Mouse (Mus musculus) limb, embryonic 11.5 days (tissue): Measurements from ENCODE around the gene Timm29. TPM values are rescaled to one million over a fixed set of nuclear protein-coding genes. Genes with fewer than 3 reads are reported as not detected.

Experiments used
- ATAC-seq: fragments of 200-750 bp; cut with Nextera tagmentation; 2 replicates; pipeline ENCODE4 v1.8.0; 2017; ENCODE audit warnings: low read depth; ENCODE audit not compliant: insufficient number of reproducible peaks, low FRiP score, low TSS enrichment
- DNase-seq: peaks from one replicate; pipeline ENCODE4 v3.0.0-alpha.2; 2015; ENCODE audit warnings: low spot score
- H3K27ac ChIP-seq: fragments of 300-500 bp; sonication (generic); replicated peaks from 2 replicates; pipeline ENCODE4 v1.5.1; 2014; ENCODE audit warnings: low read depth, mild to moderate bottlenecking, low read length
- H3K27me3 ChIP-seq: fragments of 300-500 bp; sonication (generic); 2 replicates; pipeline ENCODE4 v1.6.1; 2014; ENCODE audit warnings: mild to moderate bottlenecking, low read length, mixed read lengths; ENCODE audit not compliant: control insufficient read depth, insufficient read depth
- H3K36me3 ChIP-seq: fragments of 300-500 bp; sonication (generic); 2 replicates; pipeline ENCODE4 v1.6.1; 2014; ENCODE audit warnings: mild to moderate bottlenecking, low read length, moderate library complexity, mixed read lengths; ENCODE audit not compliant: control insufficient read depth, insufficient read depth
- H3K4me1 ChIP-seq: fragments of 300-500 bp; sonication (generic); 2 replicates; pipeline ENCODE4 v1.6.1; 2014; ENCODE audit warnings: low read length, mixed read lengths; ENCODE audit not compliant: control insufficient read depth, insufficient read depth
- H3K4me2 ChIP-seq: fragments of 300-500 bp; sonication (generic); 2 replicates; pipeline ENCODE4 v1.6.1; 2014; ENCODE audit warnings: low read depth, mild to moderate bottlenecking, moderate library complexity; ENCODE audit not compliant: severe bottlenecking
- H3K4me3 ChIP-seq: fragments of 300-500 bp; sonication (generic); 2 replicates; pipeline ENCODE4 v1.5.1; 2014; ENCODE audit warnings: low read depth, low read length
- H3K9ac ChIP-seq: fragments of 300-500 bp; sonication (generic); 2 replicates; pipeline ENCODE4 v1.6.1; 2014; ENCODE audit warnings: mild to moderate bottlenecking, low read length
- H3K9me3 ChIP-seq: fragments of 300-500 bp; sonication (generic); 2 replicates; pipeline ENCODE4 v1.6.1; 2016; ENCODE audit warnings: low read length; ENCODE audit not compliant: control insufficient read depth
- WGBS: fragments of 180-500 bp; shearing (Covaris S2); extraction: QIAGEN DNeasy Blood & Tissue Kit; methylation state at CpG from one replicate; pipeline ENCODE4 v1.1.7; 2014; 5-methylcytosine and 5-hydroxymethylcytosine counted together
- polyA plus RNA-seq: library from polyadenylated mRNA; unstranded; fragments of >200 nt; fragmentation: Nextera tagmentation; extraction: Ambion mirVana; gene quantifications from 2 replicates; pipeline ENCODE4 v1.2.1, GENCODE M21; 2014

Gene Timm29
- polyA plus RNA-seq, 1 experiment from 2014 or later = 44.9 TPM

GRCm38 (mm10) chr9:21616232-21616781 is 23.8 kb downstream of the Timm29 start:
- Histone ChIP-seq H3K4me3 (peak overlapping the region; percentile 74), H3K27me3 (no peaks in the 10 kb centered on the region), H3K9ac (peak overlapping the region; percentile 96), H3K36me3 (no peaks in the 10 kb centered on the region), H3K27ac (peak overlapping the region; percentile 97), H3K4me2 (peak overlapping the region; percentile 39), H3K4me1 (no peaks in the 10 kb centered on the region), H3K9me3 (no peaks in the 10 kb centered on the region)
- ATAC-seq (peak; percentile 75), DNase-seq (peak; percentile 93)
- under 1% methylated on average over 57 of the region's 57 CpGs for WGBS

GRCm38 (mm10) chr9:21617066-21617465 is 24.5 kb downstream of the Timm29 start:
- Histone ChIP-seq H3K27ac (no peak overlapping the region; the same call in 1 of the 2 replicates), H3K9ac (peak overlapping the region; percentile 96), H3K4me1 (no peaks in the 10 kb centered on the region), H3K4me3 (peak overlapping the region; percentile 74), H3K4me2 (peak overlapping the region; percentile 39), H3K27me3 (no peaks in the 10 kb centered on the region), H3K9me3 (no peaks in the 10 kb centered on the region), H3K36me3 (no peaks in the 10 kb centered on the region)
- DNase-seq (peak; percentile 55), ATAC-seq (no peak)
- 12% methylated on average over 10 of the region's 10 CpGs for WGBS

- Histone ChIP-seq H3K27me3 (no peaks in the 10 kb centered on the region), H3K9ac (no peak overlapping the region), H3K4me1 (no peaks in the 10 kb centered on the region), H3K4me3 (no peak overlapping the region), H3K27ac (no peak overlapping the region), H3K36me3 (no peaks in the 10 kb centered on the region; the same call in 1 of the 2 replicates), H3K4me2 (no peak overlapping the region), H3K9me3 (no peaks in the 10 kb centered on the region)
- no peak for ATAC-seq
- no peak for DNase-seq
- WGBS = 89% methylated on average over 4 of the region's 4 CpGs
Observed at GRCm38 (mm10) chr9:21620229-21620628, 27.7 kb downstream of the Timm29 start.

- Histone ChIP-seq H3K4me1 (no peaks in the 10 kb centered on the region), H3K4me2 (no peak overlapping the region), H3K27ac (no peak overlapping the region), H3K9ac (no peak overlapping the region), H3K27me3 (no peaks in the 10 kb centered on the region), H3K36me3 (no peaks in the 10 kb centered on the region; the same call in 1 of the 2 replicates), H3K4me3 (no peak overlapping the region), H3K9me3 (no peaks in the 10 kb centered on the region)
- WGBS = 98% methylated on average over 1 of the region's 1 CpGs
- DNase-seq (no peak), ATAC-seq (no peak)
Observed at GRCm38 (mm10) chr9:21622676-21623075, 30.2 kb downstream of the Timm29 start.

GRCm38 (mm10) chr9:21625342-21626339 is 33.1 kb downstream of the Timm29 start:
- DNase-seq (no peak), ATAC-seq (no peak)
- H3K4me1 ChIP-seq = no peaks in the 10 kb centered on the region
- WGBS = 92% methylated on average over 9 of the region's 10 CpGs
- H3K4me3 ChIP-seq = no peak overlapping the region
- no peaks in the 10 kb centered on the region for H3K27me3 ChIP-seq
- no peaks in the 10 kb centered on the region; the same call in 1 of the 2 replicates for H3K36me3 ChIP-seq
- H3K4me2 ChIP-seq = no peak overlapping the region
- no peak overlapping the region for H3K9ac ChIP-seq
- no peak overlapping the region for H3K27ac ChIP-seq
- H3K9me3 ChIP-seq = no peaks in the 10 kb centered on the region

GRCm38 (mm10) chr9:21626571-21626970 is 34.0 kb downstream of the Timm29 start:
- Histone ChIP-seq H3K9ac (no peak overlapping the region), H3K4me2 (no peak overlapping the region), H3K9me3 (no peaks in the 10 kb centered on the region), H3K4me1 (no peaks in the 10 kb centered on the region), H3K27ac (no peak overlapping the region), H3K27me3 (no peaks in the 10 kb centered on the region), H3K36me3 (no peaks in the 10 kb centered on the region; the same call in 1 of the 2 replicates), H3K4me3 (no peak overlapping the region)
- ATAC-seq (no peak), DNase-seq (no peak)

- H3K36me3 ChIP-seq = no peaks in the 10 kb centered on the region; the same call in 1 of the 2 replicates
- ATAC-seq = no peak
- no peak overlapping the region for H3K27ac ChIP-seq
Observed at GRCm38 (mm10) chr9:21627145-21627795, 34.7 kb downstream of the Timm29 start.

GRCm38 (mm10) chr9:21630673-21631072 is 38.2 kb downstream of the Timm29 start:
- 78% methylated on average over 3 of the region's 3 CpGs for WGBS
- ATAC-seq (no peak), DNase-seq (no peak)
- Histone ChIP-seq H3K4me2 (no peak overlapping the region), H3K4me3 (no peak overlapping the region), H3K9me3 (no peaks in the 10 kb centered on the region), H3K9ac (no peak overlapping the region), H3K36me3 (peaks cover 7% of the 10 kb centered on the region), H3K27me3 (no peaks in the 10 kb centered on the region), H3K4me1 (no peaks in the 10 kb centered on the region), H3K27ac (no peak overlapping the region)

More at GRCm38 (mm10) chr9:21627145-21627795, 34.7 kb downstream of the Timm29 start:
- DNase-seq = no peak
- WGBS = 96% methylated on average over 5 of the region's 5 CpGs
- Histone ChIP-seq H3K9ac (no peak overlapping the region), H3K4me3 (no peak overlapping the region), H3K4me1 (no peaks in the 10 kb centered on the region), H3K9me3 (no peaks in the 10 kb centered on the region), H3K4me2 (no peak overlapping the region), H3K27me3 (no peaks in the 10 kb centered on the region)
